Mouse (Mus musculus) MEL (cell line): ENCODE data around the gene Stx5a. TPM values are rescaled to one million over a fixed set of nuclear protein-coding genes. Genes with fewer than 3 reads are reported as not detected.
A peak's percentile ranks its signal among the peaks of the same experiment; 100 is the strongest.

Source experiments
- DNase-seq: peaks from one replicate; pipeline ENCODE4 v3.0.0; 2011; ENCODE audit warnings: low read depth, low spot score
- H3K27ac ChIP-seq: 2 replicates; pipeline ENCODE4 v1.5.1; 2012; ENCODE audit warnings: low read depth, mild to moderate bottlenecking, control low read depth, low read length, moderate library complexity; ENCODE audit not compliant: control insufficient read depth
- H3K27me3 ChIP-seq, 2 experiments: fragments of 150-350 bp in 1 of 2; sonication (generic) in 1 of 2; 2 replicates each; pipeline ENCODE4 v1.6.1; 2012; ENCODE audit warnings: low read length in 2 of 2, mild to moderate bottlenecking in 2 of 2, improper control_type of control experiment in 1 of 2, moderate library complexity in 1 of 2; ENCODE audit not compliant: insufficient read depth in 2 of 2, control insufficient read depth in 1 of 2
- H3K36me3 ChIP-seq, 2 experiments: 2 replicates each; pipeline ENCODE4 v1.6.1; 2012 to 2014; ENCODE audit warnings: low read length in 2 of 2, improper control_type of control experiment in 1 of 2, inconsistent platforms in 1 of 2, mild to moderate bottlenecking in 1 of 2; ENCODE audit not compliant: insufficient read depth in 2 of 2, control insufficient read depth in 1 of 2
- H3K4me1 ChIP-seq, 2 experiments: fragments of 150-350 bp in 1 of 2; sonication (generic) in 1 of 2; 2 replicates each; pipeline ENCODE4 v1.6.1; 2012; ENCODE audit warnings: low read length in 2 of 2, improper control_type of control experiment in 1 of 2, mild to moderate bottlenecking in 1 of 2; ENCODE audit not compliant: insufficient read depth in 2 of 2, control insufficient read depth in 1 of 2
- H3K4me3 ChIP-seq, 2 experiments: fragments of 150-350 bp in 1 of 2; sonication (generic) in 1 of 2; 2 replicates each; pipeline ENCODE4 v1.5.1; 2012; ENCODE audit warnings: low read depth in 2 of 2, low read length in 2 of 2, mild to moderate bottlenecking in 2 of 2, moderate library complexity in 2 of 2, control low read depth in 1 of 2, improper control_type of control experiment in 1 of 2; ENCODE audit not compliant: control insufficient read depth in 1 of 2, insufficient read depth in 1 of 2
- H3K79me2 ChIP-seq: 2 replicates; pipeline ENCODE4 v1.6.1; 2012; ENCODE audit warnings: mild to moderate bottlenecking, low read length, moderate library complexity; ENCODE audit not compliant: control insufficient read depth, poor library complexity, insufficient read depth
- H3K9ac ChIP-seq: 2 replicates; pipeline ENCODE4 v1.6.1; 2012; ENCODE audit warnings: low read depth, mild to moderate bottlenecking, control low read depth, low read length, moderate library complexity; ENCODE audit not compliant: control insufficient read depth, poor library complexity, severe bottlenecking
- H3K9me3 ChIP-seq: fragments of 150-350 bp; sonication (generic); replicated peaks from 2 replicates; pipeline ENCODE4 v1.6.1; 2012; ENCODE audit warnings: mild to moderate bottlenecking, low read length, improper control_type of control experiment, moderate library complexity; ENCODE audit not compliant: insufficient read depth
- E2F4 ChIP-seq: IDR thresholded peaks from 2 replicates; pipeline ENCODE4 v1.6.1; 2011; ENCODE audit warnings: low read depth, low read length, improper control_type of control experiment, borderline replicate concordance
- EP300 ChIP-seq, 2 experiments: IDR thresholded peaks; 2 replicates each; pipeline ENCODE4 v1.6.1; 2011; ENCODE audit warnings: improper control_type of control experiment in 2 of 2, low read length in 2 of 2, low read depth in 1 of 2, mild to moderate bottlenecking in 1 of 2
- MAX ChIP-seq: IDR thresholded peaks from 2 replicates; pipeline ENCODE4 v1.6.1; 2011; ENCODE audit warnings: low read length, improper control_type of control experiment
- NELFE ChIP-seq: IDR thresholded peaks from 2 replicates; pipeline ENCODE4 v1.6.1; 2011; ENCODE audit warnings: low read depth, low read length, improper control_type of control experiment
- RCOR1 ChIP-seq: IDR thresholded peaks from 2 replicates; pipeline ENCODE4 v1.6.1; 2012; ENCODE audit warnings: low read depth, mild to moderate bottlenecking, inconsistent platforms, low read length, improper control_type of control experiment
- SMC3 ChIP-seq: IDR thresholded peaks from 2 replicates; pipeline ENCODE4 v1.6.1; 2011; ENCODE audit warnings: low read depth, low read length, improper control_type of control experiment
- UBTF ChIP-seq: IDR thresholded peaks from 2 replicates; pipeline ENCODE4 v1.6.1; 2012; ENCODE audit warnings: low read depth, mild to moderate bottlenecking, inconsistent platforms, low read length, improper control_type of control experiment, moderate library complexity, borderline replicate concordance; ENCODE audit not compliant: insufficient read depth
- USF1 ChIP-seq: IDR thresholded peaks from 2 replicates; pipeline ENCODE4 v1.6.1; 2014; ENCODE audit warnings: low read depth, mild to moderate bottlenecking, inconsistent platforms, low read length, improper control_type of control experiment, moderate library complexity
- ZC3H11A ChIP-seq: IDR thresholded peaks from 2 replicates; pipeline ENCODE4 v1.6.1; 2012; ENCODE audit warnings: low read depth, mild to moderate bottlenecking, inconsistent platforms, low read length, improper control_type of control experiment
- ZKSCAN1 ChIP-seq: IDR thresholded peaks from 2 replicates; pipeline ENCODE4 v1.6.1; 2012; ENCODE audit warnings: low read depth, mild to moderate bottlenecking, inconsistent platforms, low read length, improper control_type of control experiment, moderate library complexity
- ZMIZ1 ChIP-seq: IDR thresholded peaks from 2 replicates; pipeline ENCODE4 v1.6.1; 2012; ENCODE audit warnings: low read depth, mild to moderate bottlenecking, inconsistent platforms, low read length, improper control_type of control experiment, moderate library complexity
- polyA plus RNA-seq, 2 experiments: library from polyadenylated mRNA; stranded (reverse) in 1 of 2; unstranded in 1 of 2; fragments of >175 nt in 1 of 2; fragments of >200 nt in 1 of 2; gene quantifications; 2 replicates each; pipeline versions ENCODE4 v1.2.1 to v1.2.4; 2012; ENCODE audit warnings: low replicate concordance in 2 of 2, low read depth in 1 of 2; ENCODE audit not compliant: insufficient read length in 2 of 2, insufficient read depth in 1 of 2, missing spikeins in 1 of 2
- total RNA-seq: library from RNA; depleted of rRNA; stranded (reverse); fragments of 300-350 nt; gene quantifications from 2 replicates; pipeline ENCODE4 v1.2.3, GENCODE M21; 2012

Gene Stx5a
- total and polyA plus RNA-seq, 3 experiments: 28.7 to 50.0 TPM; not detected in 1

- Histone ChIP-seq H3K9me3 (no peaks in the 10 kb centered on the region), H3K4me3 (no peak overlapping the region), H3K27ac (no peak overlapping the region), H3K36me3 (peaks cover 13 to 19% of the 10 kb centered on the region in 2 experiments), H3K27me3 (no peaks in the 10 kb centered on the region), H3K9ac (no peak overlapping the region), H3K4me1 (peaks cover 10 to 16% of the 10 kb centered on the region in 2 experiments), H3K79me2 (peaks cover 29% of the 10 kb centered on the region)
- TF ChIP-seq ZKSCAN1 (no peak), NELFE (no peak), ZMIZ1 (no peak), USF1 (no peak), MAX (no peak), SMC3 (no peak), E2F4 (no peak), UBTF (no peak), RCOR1 (no peak)
- DNase-seq: no peak
Measured at GRCm38 (mm10) chr19:8738911-8739310, 2.3 kb upstream of the Stx5a start.

GRCm38 (mm10) chr19:8739646-8740045 lies 1.6 kb upstream of the Stx5a start:
- H3K36me3 ChIP-seq: peaks cover 16 to 17% of the 10 kb centered on the region in 2 experiments
- DNase-seq: no peak
- H3K27me3 ChIP-seq: no peaks in the 10 kb centered on the region
- no peak overlapping the region for H3K27ac ChIP-seq
- no peak for TF ChIP-seq RCOR1
- peaks cover 29% of the 10 kb centered on the region for H3K79me2 ChIP-seq
- no peak overlapping the region for H3K9ac ChIP-seq
- peaks cover 8 to 13% of the 10 kb centered on the region in 2 experiments for H3K4me1 ChIP-seq
- no peak overlapping the region for H3K4me3 ChIP-seq
- no peaks in the 10 kb centered on the region for H3K9me3 ChIP-seq

- DNase-seq: no peak
- H3K9me3 ChIP-seq: no peaks in the 10 kb centered on the region
- peak within 1 kb of the TSS; percentile 89 for H3K27ac ChIP-seq
- peak within 1 kb of the TSS; percentile 84 for H3K9ac ChIP-seq
- H3K79me2 ChIP-seq: peaks cover 29% of the 10 kb centered on the region
- H3K4me3 ChIP-seq: peak within 1 kb of the TSS; percentile 82 to 87
- no peaks in the 10 kb centered on the region for H3K27me3 ChIP-seq
- TF ChIP-seq EP300 (IDR thresholded peaks at IDR 0.05; ENCODE audit: low read depth in 1 of 2, low read length in 2 of 2) (no peak), ZC3H11A (no peak), ZMIZ1 (0 out of 2 replicates have a peak, but pooled peaks have one; percentile 6)
- peaks cover 5 to 7% of the 10 kb centered on the region in 2 experiments for H3K4me1 ChIP-seq
- peaks cover 11 to 18% of the 10 kb centered on the region in 2 experiments for H3K36me3 ChIP-seq
Measured at GRCm38 (mm10) chr19:8740603-8741002, 610 bp upstream of the Stx5a start, which contains the start of gene 1700092M07Rik. 1700092M07Rik (plus strand) TSS chr19:8740718.
